Mouse (Mus musculus) stomach, embryonic 14.5 days (tissue): Measurements from ENCODE around the gene Prkcz. TPM values are rescaled to one million over a fixed set of nuclear protein-coding genes. Genes with fewer than 3 reads are reported as not detected.

Experiments
- ATAC-seq: fragments of 200-750 bp; cut with Nextera tagmentation; 2 replicates; pipeline ENCODE4 v1.8.0; 2017; ENCODE audit warnings: low read depth, moderate TSS enrichment; ENCODE audit not compliant: insufficient number of reproducible peaks, insufficient read depth, low FRiP score
- H3K27ac ChIP-seq: fragments of 300-500 bp; sonication (generic); 2 replicates; pipeline ENCODE4 v1.5.1; 2014; ENCODE audit warnings: mild to moderate bottlenecking, low read length, moderate library complexity, mixed read lengths
- H3K27me3 ChIP-seq: fragments of 300-500 bp; sonication (generic); 2 replicates; pipeline ENCODE4 v1.6.1; 2014; ENCODE audit warnings: low read length, control low read depth, mixed read lengths; ENCODE audit not compliant: control insufficient read depth, insufficient read depth
- H3K36me3 ChIP-seq: fragments of 300-500 bp; sonication (generic); 2 replicates; pipeline ENCODE4 v1.6.1; 2014; ENCODE audit warnings: mild to moderate bottlenecking, control low read depth, low read length, moderate library complexity, mixed read lengths; ENCODE audit not compliant: control insufficient read depth, insufficient read depth
- H3K4me1 ChIP-seq: fragments of 300-500 bp; sonication (generic); 2 replicates; pipeline ENCODE4 v1.6.1; 2014; ENCODE audit warnings: low read length, control low read depth, mixed read lengths; ENCODE audit not compliant: control insufficient read depth, insufficient read depth
- H3K4me2 ChIP-seq: fragments of 300-500 bp; sonication (generic); replicated peaks from 2 replicates; pipeline ENCODE4 v1.6.1; 2014; ENCODE audit warnings: low read depth, low read length, control low read depth
- H3K4me3 ChIP-seq: fragments of 300-500 bp; sonication (generic); 2 replicates; pipeline ENCODE4 v1.5.1; 2014; ENCODE audit warnings: low read depth, low read length, control low read depth
- H3K9ac ChIP-seq: fragments of 300-500 bp; sonication (generic); replicated peaks from 2 replicates; pipeline ENCODE4 v1.6.1; 2014; ENCODE audit warnings: low read depth, mild to moderate bottlenecking, control low read depth, low read length, moderate library complexity, mixed read lengths
- H3K9me3 ChIP-seq: fragments of 300-500 bp; sonication (generic); 2 replicates; pipeline ENCODE4 v1.6.1; 2016; ENCODE audit warnings: low read depth, low read length, control low read depth; ENCODE audit not compliant: control insufficient read depth
- WGBS: fragments of 180-500 bp; shearing (Covaris S2); extraction: QIAGEN DNeasy Blood & Tissue Kit; methylation state at CpG from one replicate; pipeline ENCODE4 v1.1.7; 2014; 5-methylcytosine and 5-hydroxymethylcytosine counted together
- polyA plus RNA-seq: library from polyadenylated mRNA; unstranded; fragments of >200 nt; fragmentation: Nextera tagmentation; extraction: Ambion mirVana; gene quantifications from 2 replicates; pipeline ENCODE4 v1.2.1, GENCODE M21; 2014

Prkcz gene
- polyA plus RNA-seq, 1 experiment from 2014 or later: 12.9 TPM

- Histone ChIP-seq H3K36me3 (no peaks in the 10 kb centered on the region), H3K4me2 (no peak overlapping the region), H3K27me3 (peaks cover 5% of the 10 kb centered on the region; the same call in 1 of the 2 replicates), H3K9ac (no peak overlapping the region), H3K4me3 (no peak overlapping the region), H3K4me1 (no peaks in the 10 kb centered on the region), H3K27ac (no peak overlapping the region), H3K9me3 (no peaks in the 10 kb centered on the region)
- ATAC-seq: no peak
- 87% methylated on average over 5 of the region's 5 CpGs for WGBS
These were observed 34.3 kb upstream of the Prkcz start for GRCm38 (mm10) chr4:155395471-155395870.

- Histone ChIP-seq H3K36me3 (no peaks in the 10 kb centered on the region), H3K9me3 (no peaks in the 10 kb centered on the region), H3K27me3 (no peaks in the 10 kb centered on the region), H3K9ac (no peak overlapping the region), H3K4me2 (no peak overlapping the region), H3K4me3 (no peak overlapping the region), H3K27ac (no peak overlapping the region), H3K4me1 (no peaks in the 10 kb centered on the region)
- no peak for ATAC-seq
- WGBS: 70% methylated on average over 8 of the region's 8 CpGs
These were observed 26.0 kb upstream of the Prkcz start for GRCm38 (mm10) chr4:155387166-155387565.

DNA sequence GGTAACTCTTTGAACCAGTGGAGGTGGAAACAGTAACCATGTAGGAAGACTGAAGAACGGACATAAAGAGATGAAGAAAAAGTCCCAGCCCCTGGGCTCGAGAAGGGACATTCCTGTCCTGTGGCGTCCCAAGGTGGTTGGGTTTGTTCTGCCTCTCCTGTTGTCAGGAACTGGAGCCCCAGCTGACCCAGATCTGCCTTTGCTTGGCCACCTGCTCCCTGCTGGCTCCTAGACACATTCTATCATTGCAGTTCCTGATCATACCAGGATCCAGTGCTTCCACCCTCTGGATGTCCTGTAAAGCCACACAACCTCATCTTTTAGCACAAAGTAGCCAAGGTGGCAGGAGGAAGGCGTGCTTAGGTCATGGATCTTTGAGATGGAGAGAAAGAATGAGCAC, 22.2 kb upstream of the Prkcz start:
- no peak for ATAC-seq
- 76% methylated on average over 4 of the region's 4 CpGs for WGBS
- H3K27me3 ChIP-seq: no peaks in the 10 kb centered on the region

DNA sequence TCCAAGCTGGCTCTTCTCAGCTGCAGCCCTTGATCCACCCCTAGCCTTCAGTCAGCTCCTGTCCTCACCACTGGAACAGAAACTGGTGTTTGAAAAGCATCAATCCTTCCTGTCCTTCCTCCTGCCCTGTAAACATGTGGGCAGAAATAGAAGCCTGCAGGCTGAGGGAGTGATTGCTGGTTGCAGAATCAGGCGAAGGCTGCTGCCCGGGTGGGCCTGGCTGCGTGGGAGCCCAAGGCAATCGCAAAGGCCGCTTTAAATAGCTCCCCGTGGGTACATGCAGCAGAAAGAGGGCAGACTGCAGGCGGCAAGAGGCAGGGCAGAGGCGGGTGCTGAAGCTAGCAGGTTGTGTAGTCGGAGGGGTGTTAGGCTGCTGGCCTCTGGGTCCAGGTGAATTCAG, 21.6 kb upstream of the Prkcz start:
- H3K9ac ChIP-seq: no peak overlapping the region
- no peaks in the 10 kb centered on the region for H3K36me3 ChIP-seq
- no peak overlapping the region for H3K4me2 ChIP-seq
- no peak overlapping the region for H3K4me3 ChIP-seq
- no peaks in the 10 kb centered on the region for H3K9me3 ChIP-seq
- no peak for ATAC-seq
- 26% methylated on average over 9 of the region's 9 CpGs for WGBS
- H3K27me3 ChIP-seq: no peaks in the 10 kb centered on the region
- no peaks in the 10 kb centered on the region for H3K4me1 ChIP-seq
- no peak overlapping the region for H3K27ac ChIP-seq

More for the DNA sequence above, 22.2 kb upstream of the Prkcz start:
- no peaks in the 10 kb centered on the region for H3K4me1 ChIP-seq
- no peak overlapping the region for H3K9ac ChIP-seq
- H3K4me2 ChIP-seq: no peak overlapping the region
- no peaks in the 10 kb centered on the region for H3K9me3 ChIP-seq
- H3K27ac ChIP-seq: no peak overlapping the region
- no peaks in the 10 kb centered on the region for H3K36me3 ChIP-seq
- no peak overlapping the region for H3K4me3 ChIP-seq

GRCm38 (mm10) chr4:155381974-155382373, 20.8 kb upstream of the Prkcz start:
- Histone ChIP-seq H3K27me3 (no peaks in the 10 kb centered on the region), H3K4me2 (no peak overlapping the region), H3K9ac (no peak overlapping the region), H3K4me3 (no peak overlapping the region), H3K4me1 (no peaks in the 10 kb centered on the region), H3K36me3 (no peaks in the 10 kb centered on the region), H3K9me3 (no peaks in the 10 kb centered on the region), H3K27ac (no peak overlapping the region)
- ATAC-seq: no peak
- WGBS: 25% methylated on average over 7 of the region's 7 CpGs

- ATAC-seq: no peak
- WGBS: 77% methylated on average over 5 of the region's 5 CpGs
- H3K4me2 ChIP-seq: no peak overlapping the region
These were observed 10.9 kb upstream of the Prkcz start for GRCm38 (mm10) chr4:155371797-155372735.

GRCm38 (mm10) chr4:155370737-155371715, 9.9 kb upstream of the Prkcz start:
- no peak for ATAC-seq

More at GRCm38 (mm10) chr4:155371797-155372735, 10.9 kb upstream of the Prkcz start:
- Histone ChIP-seq H3K9ac (no peak overlapping the region), H3K9me3 (no peaks in the 10 kb centered on the region), H3K4me3 (no peak overlapping the region), H3K27ac (no peak overlapping the region), H3K4me1 (0 out of 2 replicates have a peak, but pooled peaks cover under 1% of the 10 kb centered on the region), H3K36me3 (no peaks in the 10 kb centered on the region), H3K27me3 (no peaks in the 10 kb centered on the region)

DNA sequence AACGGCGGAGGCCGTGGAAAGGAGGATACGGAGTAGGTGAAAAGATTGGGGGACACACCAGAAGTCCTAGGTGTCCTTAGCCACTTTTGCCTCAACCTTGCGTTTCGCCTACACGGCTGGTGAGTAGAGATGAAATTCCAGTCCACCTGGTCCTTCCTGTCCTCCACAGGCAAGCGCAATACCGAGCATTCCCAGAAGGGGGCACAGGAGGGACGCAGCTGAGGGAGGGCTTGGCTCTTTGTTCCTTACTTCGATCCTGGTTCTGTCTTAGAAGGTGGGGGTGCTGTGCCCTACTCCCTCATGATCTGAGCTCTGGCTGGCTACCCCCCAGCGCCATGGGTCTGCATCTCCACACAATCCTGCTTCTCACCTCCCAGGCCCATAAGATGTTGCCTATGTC, 7.5 kb upstream of the Prkcz start:
- no peaks in the 10 kb centered on the region for H3K9me3 ChIP-seq
- no peak overlapping the region for H3K4me3 ChIP-seq
- H3K27ac ChIP-seq: no peak overlapping the region
- H3K36me3 ChIP-seq: no peaks in the 10 kb centered on the region
- no peak overlapping the region for H3K9ac ChIP-seq
- H3K27me3 ChIP-seq: no peaks in the 10 kb centered on the region
- 26% methylated on average over 12 of the region's 12 CpGs for WGBS
- no peak overlapping the region for H3K4me2 ChIP-seq
- ATAC-seq: 0 out of 2 replicates have a peak, but pooled peaks have one; percentile 23
- 0 out of 2 replicates have a peak, but pooled peaks cover 6% of the 10 kb centered on the region for H3K4me1 ChIP-seq

More at GRCm38 (mm10) chr4:155370737-155371715, 9.9 kb upstream of the Prkcz start:
- no peak overlapping the region for H3K9ac ChIP-seq
- no peak overlapping the region for H3K4me2 ChIP-seq
- 0 out of 2 replicates have a peak, but pooled peaks cover 6% of the 10 kb centered on the region for H3K4me1 ChIP-seq
- H3K4me3 ChIP-seq: no peak overlapping the region
- H3K27ac ChIP-seq: no peak overlapping the region
- H3K9me3 ChIP-seq: no peaks in the 10 kb centered on the region
- no peaks in the 10 kb centered on the region for H3K36me3 ChIP-seq
- H3K27me3 ChIP-seq: no peaks in the 10 kb centered on the region
- WGBS: 83% methylated on average over 15 of the region's 15 CpGs
